Mouse (Mus musculus): ENCODE measurements around the gene Sema3b. TPM values are rescaled to one million over a fixed set of nuclear protein-coding genes. Genes with fewer than 3 reads are reported as not detected.

The Sema3b gene
- 1.2 TPM in 2 replicates for polyA plus RNA-seq (2015; fragmentation: Nextera tagmentation; extraction: Ambion mirVana)

GRCm38 (mm10) chr9:107608741-107609432 lies at the start of gene Sema3b:
TSS of gene Sema3b (minus strand) at chr9:107609229.

GRCm38 (mm10) chr9:107635279-107636028 lies 26.4 kb upstream of the Sema3b start, which contains the start of gene Gnai2:
TSS of gene Gnai2 (minus strand) at chr9:107635367.

GRCm38 (mm10) chr9:107586974-107587832 lies 21.8 kb downstream of the Sema3b start, which contains the start of gene Ifrd2:
TSS of gene Ifrd2 (plus strand) at chr9:107587642.

GRCm38 (mm10) chr9:107580501-107581317 lies 28.3 kb downstream of the Sema3b start, which contains the start of gene Hyal3:
TSS of gene Hyal3 (plus strand) at chr9:107580818.

GRCm38 (mm10) chr9:107578587-107578986 lies 30.4 kb downstream of the Sema3b start, which contains the start of gene Naa80:
TSS of gene Naa80 (plus strand) at chr9:107578887.

GRCm38 (mm10) chr9:107576357-107577107 lies 32.5 kb downstream of the Sema3b start, which contains the start of gene Hyal1:
TSS of gene Hyal1 (plus strand) at chr9:107576927.

GRCm38 (mm10) chr9:107567702-107568319 lies 41.2 kb downstream of the Sema3b start, which contains the start of gene Hyal2:
TSS of gene Hyal2 (plus strand) at chr9:107567945.

GRCm38 (mm10) chr9:107563029-107563581 lies 45.9 kb downstream of the Sema3b start, which contains the start of gene Tusc2:
TSS of gene Tusc2 (plus strand) at chr9:107563255.

GRCm38 (mm10) chr9:107551117-107551889 lies 57.7 kb downstream of the Sema3b start, which contains the start of gene Rassf1:
TSS of gene Rassf1 (plus strand) at chr9:107551555.

Other genes starting within 250 kb of the Sema3b start
- gene Cacna2d2, start 209.6 kb downstream of the Sema3b start, polyA plus RNA-seq (2015; fragmentation: Nextera tagmentation; extraction: Ambion mirVana), result 0.20 and 0.23 TPM in 2 replicates
- gene Tmem115, start 75.3 kb downstream of the Sema3b start, polyA plus RNA-seq (2015; fragmentation: Nextera tagmentation; extraction: Ambion mirVana), result 18.2 and 21.5 TPM in 2 replicates
- gene Cyb561d2, start 67.0 kb downstream of the Sema3b start, polyA plus RNA-seq (2015; fragmentation: Nextera tagmentation; extraction: Ambion mirVana), result 14.9 and 16.8 TPM in 2 replicates
- gene Nprl2, start 67.0 kb downstream of the Sema3b start, polyA plus RNA-seq (2015; fragmentation: Nextera tagmentation; extraction: Ambion mirVana), result 12.4 and 12.5 TPM in 2 replicates
- not detected in 2 replicates for gene Zmynd10, start 61.9 kb downstream of the Sema3b start, polyA plus RNA-seq (2015; fragmentation: Nextera tagmentation; extraction: Ambion mirVana)
- 32.9 and 34.1 TPM in 2 replicates for gene Rassf1, start 57.7 kb downstream of the Sema3b start, polyA plus RNA-seq (2015; fragmentation: Nextera tagmentation; extraction: Ambion mirVana)
- gene Tusc2, start 46.0 kb downstream of the Sema3b start, polyA plus RNA-seq (2015; fragmentation: Nextera tagmentation; extraction: Ambion mirVana), result 38.6 and 39.5 TPM in 2 replicates
- 28.4 and 28.8 TPM in 2 replicates for gene Hyal2, start 41.3 kb downstream of the Sema3b start, polyA plus RNA-seq (2015; fragmentation: Nextera tagmentation; extraction: Ambion mirVana)
- 6.8 and 6.9 TPM in 2 replicates for gene Hyal1, start 32.3 kb downstream of the Sema3b start, polyA plus RNA-seq (2015; fragmentation: Nextera tagmentation; extraction: Ambion mirVana)
- gene Naa80, start 30.3 kb downstream of the Sema3b start, polyA plus RNA-seq (2015; fragmentation: Nextera tagmentation; extraction: Ambion mirVana), result 18.5 and 20.0 TPM in 2 replicates
- 1.8 and 2.4 TPM in 2 replicates for gene Hyal3, start 28.4 kb downstream of the Sema3b start, polyA plus RNA-seq (2015; fragmentation: Nextera tagmentation; extraction: Ambion mirVana)
- 146 and 158 TPM in 2 replicates for gene Ifrd2, start 21.6 kb downstream of the Sema3b start, polyA plus RNA-seq (2015; fragmentation: Nextera tagmentation; extraction: Ambion mirVana)
- 287 and 324 TPM in 2 replicates for gene Gnai2, start 26.1 kb upstream of the Sema3b start, polyA plus RNA-seq (2015; fragmentation: Nextera tagmentation; extraction: Ambion mirVana)
- 0.54 and 0.63 TPM in 2 replicates for gene Slc38a3, start 60.3 kb upstream of the Sema3b start, polyA plus RNA-seq (2015; fragmentation: Nextera tagmentation; extraction: Ambion mirVana)
- gene Gnat1, start 70.5 kb upstream of the Sema3b start, polyA plus RNA-seq (2015; fragmentation: Nextera tagmentation; extraction: Ambion mirVana), result 1.5 and 2.1 TPM in 2 replicates
- 4.4 and 6.3 TPM in 2 replicates for gene Sema3f, start 101.2 kb upstream of the Sema3b start, polyA plus RNA-seq (2015; fragmentation: Nextera tagmentation; extraction: Ambion mirVana)
- gene Rbm5, start 161.8 kb upstream of the Sema3b start, polyA plus RNA-seq (2015; fragmentation: Nextera tagmentation; extraction: Ambion mirVana), result 86.8 and 98.0 TPM in 2 replicates